Mouse (Mus musculus) erythroblast, embryonic 14.5 days (primary cell): ENCODE data around the gene Trib2.

Experiments used
- GATA1 ChIP-seq: IDR thresholded peaks from 2 replicates; pipeline ENCODE4 v1.6.1; 2012; ENCODE audit warnings: low read length, inconsistent platforms, mixed read lengths
- TAL1 ChIP-seq: IDR thresholded peaks from 3 replicates; pipeline ENCODE4 v1.6.1; 2012; ENCODE audit warnings: low read length, inconsistent platforms, mixed read lengths

- TF ChIP-seq GATA1 (no peak), TAL1 (no peak)
These were observed 3.4 kb downstream of the Trib2 start for GRCm38 (mm10) chr12:15813133-15813818.
